In the genomic region with DNA sequence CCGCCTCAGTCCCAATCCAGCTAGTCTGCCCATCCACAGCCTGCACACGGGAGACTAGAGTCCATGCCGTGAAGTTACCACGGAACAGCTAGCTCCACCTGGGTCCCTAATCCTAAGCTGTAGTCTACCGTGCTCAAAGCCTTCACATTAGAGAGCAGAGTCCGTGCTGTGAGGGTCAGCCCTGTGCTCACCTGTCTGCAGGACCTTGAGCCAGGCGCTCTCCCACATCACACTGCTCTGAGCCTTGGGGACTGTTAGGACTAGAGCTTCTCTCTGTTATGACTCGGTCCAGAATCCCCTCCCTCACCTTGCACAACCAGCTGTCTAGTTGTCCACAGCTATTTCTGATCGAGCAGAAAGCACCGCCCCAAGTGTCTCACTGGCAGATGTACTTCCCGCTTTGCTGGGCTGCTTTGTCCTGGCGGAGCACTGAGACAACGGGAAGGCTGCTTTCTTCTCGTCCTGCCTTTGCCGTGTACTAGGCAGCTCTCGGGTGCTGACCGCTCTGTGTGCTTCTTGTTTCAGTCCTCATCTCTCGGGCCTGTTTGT, we compare ENCODE assay signal across 15 mouse cellular contexts.
A peak's percentile ranks its signal among the peaks of the same experiment; 100 is the strongest.
DNase-seq lines count a peak whose midpoint lies in the region; ATAC-seq lines count a peak whose summit lies in the region.
"Had no signal": no experiment of that assay in that cellular context is flagged by ENCODE, and none has a peak within 500 bp of the region (broad histone marks: within the 10 kb centered on the region; RNA-seq: fewer than 3 reads in every experiment).

No protein-coding gene starts in this region.

- peaks cover 7% of the 10 kb centered on the region for H3K36me3 ChIP-seq in hindbrain, embryonic 10.5 days
- H3K36me3 ChIP-seq in hindbrain, embryonic 11.5 days (ENCODE audit: control insufficient read depth, insufficient read depth, low read length), result no peaks in the 10 kb centered on the region
- H3K36me3 ChIP-seq in neural tube, embryonic 13.5 days, result no peaks in the 10 kb centered on the region
- no peaks in the 10 kb centered on the region for H3K36me3 ChIP-seq in embryonic facial prominence, embryonic 12.5 days
- no peaks in the 10 kb centered on the region for H3K36me3 ChIP-seq in neural tube, embryonic 15.5 days

- H3K4me2 ChIP-seq in hindbrain, embryonic 11.5 days (replicated peaks; ENCODE audit: low read depth, low read length), result no peak overlapping the region
- H3K4me2 ChIP-seq in neural tube, embryonic 13.5 days, result peak overlapping the region; percentile 4; the same call in 1 of the 2 replicates
- H3K4me2 ChIP-seq in embryonic facial prominence, embryonic 12.5 days (replicated peaks), result no peak overlapping the region
- peak overlapping the region; percentile 4; the same call in 1 of the 2 replicates for H3K4me2 ChIP-seq in neural tube, embryonic 15.5 days

- H3K4me1 ChIP-seq in hindbrain, embryonic 10.5 days (replicated peaks), result peaks cover 19% of the 10 kb centered on the region
- H3K4me1 ChIP-seq in hindbrain, embryonic 11.5 days (replicated peaks; ENCODE audit: control insufficient read depth, insufficient read depth, low read length), result no peaks in the 10 kb centered on the region; the same call in 1 of the 2 replicates
- peaks cover 30% of the 10 kb centered on the region for H3K4me1 ChIP-seq in neural tube, embryonic 13.5 days (replicated peaks)
- peaks cover 21% of the 10 kb centered on the region for H3K4me1 ChIP-seq in embryonic facial prominence, embryonic 12.5 days
- H3K4me1 ChIP-seq in neural tube, embryonic 15.5 days, result peaks cover 18% of the 10 kb centered on the region; the same call in 1 of the 2 replicates

- DNase-seq in hindbrain, embryonic 10.5 days (ENCODE audit: low spot score), result no peak
- DNase-seq in hindbrain, embryonic 11.5 days (ENCODE audit: low spot score), result no peak
- DNase-seq in neural tube, embryonic 10.5 days (ENCODE audit: extremely low spot score, low spot score), result no peak
- DNase-seq in adrenal gland, adult 2 months, result no peak
- DNase-seq: cerebellum, adult 2 months; kidney, adult 11 months; lung, adult 2 months; spleen, adult 18-20 months had no signal

- H3K27ac ChIP-seq in hindbrain, embryonic 10.5 days, result peak overlapping the region; percentile 59
- no peak overlapping the region for H3K27ac ChIP-seq in hindbrain, embryonic 11.5 days (ENCODE audit: low read depth, low read length)
- peak overlapping the region; percentile 76 for H3K27ac ChIP-seq in neural tube, embryonic 13.5 days (replicated peaks)
- H3K27ac ChIP-seq in embryonic facial prominence, embryonic 12.5 days, result peak overlapping the region; percentile 18; the same call in 1 of the 2 replicates
- 0 out of 2 replicates have a peak overlapping the region, but pooled peaks have one; percentile 28 for H3K27ac ChIP-seq in neural tube, embryonic 15.5 days (replicated peaks)
- H3K27ac ChIP-seq: heart, embryonic 10.5 days had no signal

- no peak for ATAC-seq in hindbrain, embryonic 11.5 days (ENCODE audit: low FRiP score)
- ATAC-seq in neural tube, embryonic 13.5 days (ENCODE audit: low read depth), result 0 out of 2 replicates have a peak, but pooled peaks have one; percentile 41
- ATAC-seq in embryonic facial prominence, embryonic 12.5 days (ENCODE audit: insufficient number of reproducible peaks, insufficient read depth, low FRiP score, low TSS enrichment), result no peak
- peak; percentile 35; the same call in 1 of the 2 replicates for ATAC-seq in neural tube, embryonic 15.5 days (ENCODE audit: low FRiP score)

- no peaks in the 10 kb centered on the region for H3K9me3 ChIP-seq in hindbrain, embryonic 10.5 days
- no peaks in the 10 kb centered on the region for H3K9me3 ChIP-seq in hindbrain, embryonic 11.5 days (ENCODE audit: control insufficient read depth, low read length)
- H3K9me3 ChIP-seq in neural tube, embryonic 13.5 days, result no peaks in the 10 kb centered on the region
- H3K9me3 ChIP-seq in embryonic facial prominence, embryonic 12.5 days, result no peaks in the 10 kb centered on the region
- H3K9me3 ChIP-seq in neural tube, embryonic 15.5 days (replicated peaks), result no peaks in the 10 kb centered on the region
- H3K9me3 ChIP-seq: heart, embryonic 10.5 days; megakaryocyte, embryonic 14.5 days had no signal

- H3K4me3 ChIP-seq in hindbrain, embryonic 10.5 days, result no peak overlapping the region
- H3K4me3 ChIP-seq in hindbrain, embryonic 11.5 days (ENCODE audit: low read depth, low read length), result no peak overlapping the region
- H3K4me3 ChIP-seq in neural tube, embryonic 13.5 days, result no peak overlapping the region
- no peak overlapping the region for H3K4me3 ChIP-seq in embryonic facial prominence, embryonic 12.5 days
- H3K4me3 ChIP-seq in neural tube, embryonic 15.5 days (replicated peaks), result no peak overlapping the region
- H3K4me3 ChIP-seq: erythroblast, embryonic 14.5 days; heart, embryonic 10.5 days; megakaryocyte, embryonic 14.5 days; myocyte had no signal

- 85% methylated on average over 18 of the region's 18 CpGs for WGBS in hindbrain, embryonic 10.5 days
- WGBS in hindbrain, embryonic 11.5 days, result 85% methylated on average over 18 of the region's 18 CpGs
- WGBS in neural tube, embryonic 13.5 days, result 74% methylated on average over 18 of the region's 18 CpGs
- WGBS in embryonic facial prominence, embryonic 12.5 days, result 81% methylated on average over 18 of the region's 18 CpGs
- WGBS in neural tube, embryonic 15.5 days, result 69% methylated on average over 18 of the region's 18 CpGs

- H3K9ac ChIP-seq in hindbrain, embryonic 11.5 days (ENCODE audit: low read depth, low read length), result no peak overlapping the region
- H3K9ac ChIP-seq in neural tube, embryonic 13.5 days, result 0 out of 2 replicates have a peak overlapping the region, but pooled peaks have one; percentile 10
- no peak overlapping the region for H3K9ac ChIP-seq in embryonic facial prominence, embryonic 12.5 days
- H3K9ac ChIP-seq in neural tube, embryonic 15.5 days (replicated peaks), result no peak overlapping the region

- no peaks in the 10 kb centered on the region for H3K27me3 ChIP-seq in hindbrain, embryonic 10.5 days (ENCODE audit: insufficient read depth, poor library complexity, severe bottlenecking)
- H3K27me3 ChIP-seq in hindbrain, embryonic 11.5 days (ENCODE audit: control insufficient read depth, insufficient read depth, low read length), result no peaks in the 10 kb centered on the region
- no peaks in the 10 kb centered on the region for H3K27me3 ChIP-seq in neural tube, embryonic 13.5 days
- H3K27me3 ChIP-seq in embryonic facial prominence, embryonic 12.5 days, result no peaks in the 10 kb centered on the region
- no peaks in the 10 kb centered on the region for H3K27me3 ChIP-seq in neural tube, embryonic 15.5 days (replicated peaks)
- H3K27me3 ChIP-seq: megakaryocyte, embryonic 14.5 days had no signal

Comparison
In these comparisons a context has a peak if more than half of its experiments do, and no peak if none do; other contexts are left out.
1. ATAC-seq: peak in neural tube, embryonic 13.5 days (single experiment) and neural tube, embryonic 15.5 days (single experiment); none in hindbrain, embryonic 11.5 days (single experiment) and embryonic facial prominence, embryonic 12.5 days (single experiment).
2. H3K4me2 ChIP-seq: peak in neural tube, embryonic 13.5 days (single experiment) and neural tube, embryonic 15.5 days (single experiment); none in hindbrain, embryonic 11.5 days (single experiment) and embryonic facial prominence, embryonic 12.5 days (single experiment).